Mouse (Mus musculus) left cerebral cortex, adult 9 months (tissue): ENCODE data around the gene Adam23.

Experiments used
- DNase-seq, 2 experiments: peaks; one replicate each; pipeline ENCODE4 v3.0.0; 2022; ENCODE audit warnings: low spot score in 2 of 2

Gene Adam23

DNA sequence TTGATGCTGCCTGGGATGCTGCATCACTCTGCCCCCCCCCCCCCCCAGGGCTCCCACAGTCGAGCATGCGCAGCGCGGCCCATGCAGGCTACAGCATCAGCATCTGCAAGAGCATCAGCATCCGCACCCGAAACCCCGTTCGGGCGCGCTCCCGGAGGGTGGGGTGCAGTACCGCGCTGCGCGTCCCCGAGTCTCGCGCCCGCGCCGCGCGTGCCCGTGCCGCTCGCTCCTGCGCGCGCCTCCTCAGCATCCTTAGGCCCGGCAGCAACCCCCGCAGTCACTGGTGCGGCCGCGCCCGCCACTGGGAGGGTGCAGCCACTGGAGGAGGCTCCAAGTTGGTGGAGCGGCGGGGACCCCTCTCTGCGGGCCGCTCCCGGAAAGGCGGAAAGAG, at the start of gene Adam23:
Gene Adam23, plus strand, starts transcription at position 236 of the 391 bp plus-strand sequence.
- peak; percentile 75 to 87 for DNase-seq

GRCm38 (mm10) chr1:63401130-63401529, 44.6 kb upstream of the Adam23 start:
- DNase-seq: no peak

DNA sequence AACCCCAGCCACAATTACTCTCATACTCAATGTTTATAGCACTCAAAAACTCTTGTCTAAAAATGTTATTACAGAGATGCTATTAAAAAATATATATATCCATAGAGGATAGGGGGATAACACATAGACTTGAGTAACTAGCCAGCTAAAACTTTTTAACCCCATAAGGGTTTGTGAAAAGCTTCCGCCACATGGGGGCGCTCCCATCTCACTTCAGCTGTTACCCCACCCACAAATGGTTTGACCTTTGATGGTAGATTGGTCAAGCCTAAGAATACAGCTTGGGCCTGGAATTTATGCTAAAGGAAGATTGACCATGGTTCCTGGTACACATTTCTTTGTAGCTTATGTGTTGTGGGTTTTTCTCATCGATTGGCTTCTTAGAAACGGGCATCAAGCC, 42.1 kb upstream of the Adam23 start:
- DNase-seq: peak in 1 of 2 experiments; percentile 23

- no peak for DNase-seq
Observed at GRCm38 (mm10) chr1:63408344-63408743, 37.3 kb upstream of the Adam23 start.

DNA sequence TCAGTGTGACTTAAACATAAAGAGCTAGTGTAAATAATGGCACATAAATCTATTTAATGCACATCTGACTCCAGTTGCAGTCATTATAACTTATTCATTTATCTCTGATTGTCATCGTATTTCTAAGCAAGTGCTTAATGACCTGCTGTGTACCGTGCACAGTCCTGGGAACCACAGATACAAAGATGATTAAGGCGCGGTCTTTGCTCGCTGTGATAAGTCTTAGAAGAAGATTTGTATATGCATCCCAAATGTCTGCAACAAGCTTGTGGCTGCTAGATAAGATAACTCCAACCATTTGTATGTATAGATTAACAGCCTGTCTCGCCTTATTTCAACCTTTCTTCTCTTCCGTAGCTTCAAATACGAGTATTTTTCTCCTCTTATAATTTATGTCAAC, 27.2 kb upstream of the Adam23 start:
- DNase-seq: no peak

DNA sequence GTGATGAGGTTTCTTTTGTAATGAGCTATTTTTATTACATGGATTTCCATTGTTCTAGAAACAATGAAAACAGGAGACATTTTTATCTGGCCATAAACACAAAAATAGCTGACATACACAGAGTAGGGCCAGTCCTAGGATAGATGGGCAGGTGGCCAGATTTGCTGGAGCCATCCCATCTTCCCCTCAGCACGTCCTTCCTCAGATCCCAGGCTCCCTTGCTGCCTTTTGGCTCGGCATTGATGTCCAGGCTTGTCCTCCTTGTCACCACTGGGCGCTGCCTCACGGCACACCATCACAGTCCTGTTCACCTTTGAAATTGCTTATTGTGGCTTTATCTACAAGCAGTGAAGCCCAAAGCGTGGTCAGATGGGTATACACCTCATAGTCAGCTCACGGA, 15.0 kb upstream of the Adam23 start:
- DNase-seq: no peak

DNA sequence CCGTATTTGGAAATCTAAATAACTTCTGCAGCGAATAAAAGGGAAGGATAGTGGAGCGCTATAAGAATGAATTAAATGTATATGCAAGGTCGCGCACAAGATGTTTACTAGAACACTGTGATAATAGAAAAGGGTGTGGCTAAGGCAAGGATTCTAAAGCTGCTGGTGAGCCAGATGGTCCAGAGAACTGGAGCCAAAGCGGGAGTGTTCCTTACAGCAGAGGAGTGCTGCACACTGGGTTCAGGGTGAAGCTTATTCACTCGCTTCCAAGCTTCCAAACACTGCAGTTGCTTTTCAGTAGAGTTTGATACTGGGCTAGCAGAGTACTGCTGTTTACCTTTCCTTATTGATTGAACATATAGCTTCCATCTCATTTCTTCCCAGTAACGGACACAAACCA, 14.5 kb upstream of the Adam23 start:
- no peak for DNase-seq

GRCm38 (mm10) chr1:63431842-63432241, 13.8 kb upstream of the Adam23 start:
- no peak for DNase-seq

DNA sequence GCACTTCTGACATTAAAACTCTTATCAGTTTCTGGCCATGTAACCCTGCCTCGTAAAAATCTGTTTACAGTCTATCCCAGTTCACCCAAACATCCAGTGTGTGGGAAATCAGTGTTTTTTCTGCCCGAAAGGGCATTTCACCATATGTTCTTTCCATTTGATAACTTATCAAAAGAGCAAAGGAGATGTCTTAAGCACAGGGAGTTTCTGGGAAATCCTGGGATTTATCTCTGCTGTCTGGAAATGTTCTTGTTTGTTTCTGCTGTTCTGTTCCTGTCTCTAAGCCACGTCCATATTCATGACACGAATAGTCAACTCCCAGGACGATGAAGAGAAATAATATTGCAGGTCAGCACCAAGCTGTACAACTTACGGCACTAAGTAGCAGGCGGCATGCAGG, 11.6 kb upstream of the Adam23 start:
- no peak for DNase-seq

GRCm38 (mm10) chr1:63437529-63437928, 8.2 kb upstream of the Adam23 start:
- no peak for DNase-seq

- DNase-seq: no peak
Observed at GRCm38 (mm10) chr1:63442186-63442585, 3.5 kb upstream of the Adam23 start.

GRCm38 (mm10) chr1:63442616-63443015, 3.1 kb upstream of the Adam23 start:
- DNase-seq: no peak

DNA sequence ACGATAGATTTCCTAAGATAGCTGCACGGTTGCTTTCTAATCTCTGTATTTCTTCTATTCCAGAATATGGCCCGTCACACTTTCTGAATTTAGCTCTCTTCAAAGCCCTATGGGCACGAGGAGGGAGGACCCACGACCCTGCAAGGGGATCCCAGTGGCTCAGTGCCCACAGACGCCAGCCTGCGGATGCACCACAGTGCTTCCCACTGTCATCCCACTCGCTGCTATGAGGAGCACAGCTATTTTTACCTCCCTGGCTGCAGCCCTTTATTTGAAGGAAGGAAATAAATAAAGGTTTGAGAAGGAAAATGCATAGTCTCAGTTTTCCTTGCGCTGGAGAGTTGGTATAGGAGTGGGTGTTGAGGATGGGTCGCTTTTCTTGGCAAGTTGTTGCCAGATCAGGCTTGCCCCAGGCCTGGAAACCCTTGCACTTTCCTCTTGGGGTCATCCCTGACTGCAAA, 512 bp upstream of the Adam23 start:
- DNase-seq: peak in 1 of 2 experiments; percentile 61

- DNase-seq: peak in 1 of 2 experiments; percentile 33
Observed at GRCm38 (mm10) chr1:63446047-63446704, 485 bp downstream of the Adam23 start.

- no peak for DNase-seq
Observed at GRCm38 (mm10) chr1:63446721-63447120, 1.0 kb downstream of the Adam23 start.

DNA sequence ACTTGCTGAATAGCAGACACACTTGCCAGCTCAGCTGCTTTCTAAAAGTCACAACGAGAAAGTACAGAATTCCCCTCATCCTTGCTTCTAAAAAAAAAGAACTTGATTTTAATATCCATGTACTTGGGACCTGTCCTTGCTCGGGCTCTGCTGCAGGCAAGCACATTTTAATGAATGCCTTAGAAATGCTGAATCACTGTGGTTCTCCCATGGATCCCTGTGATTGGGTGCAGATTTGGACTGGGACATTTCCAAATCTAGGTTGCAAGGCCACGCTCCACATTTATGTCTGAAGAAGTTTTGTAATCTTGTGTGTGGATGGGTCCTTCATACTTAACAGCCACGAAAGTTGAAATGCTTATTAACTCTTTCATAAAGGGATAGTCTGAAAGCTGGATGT, 4.4 kb downstream of the Adam23 start:
- no peak for DNase-seq

GRCm38 (mm10) chr1:63453332-63453887, 7.7 kb downstream of the Adam23 start:
- no peak for DNase-seq

DNA sequence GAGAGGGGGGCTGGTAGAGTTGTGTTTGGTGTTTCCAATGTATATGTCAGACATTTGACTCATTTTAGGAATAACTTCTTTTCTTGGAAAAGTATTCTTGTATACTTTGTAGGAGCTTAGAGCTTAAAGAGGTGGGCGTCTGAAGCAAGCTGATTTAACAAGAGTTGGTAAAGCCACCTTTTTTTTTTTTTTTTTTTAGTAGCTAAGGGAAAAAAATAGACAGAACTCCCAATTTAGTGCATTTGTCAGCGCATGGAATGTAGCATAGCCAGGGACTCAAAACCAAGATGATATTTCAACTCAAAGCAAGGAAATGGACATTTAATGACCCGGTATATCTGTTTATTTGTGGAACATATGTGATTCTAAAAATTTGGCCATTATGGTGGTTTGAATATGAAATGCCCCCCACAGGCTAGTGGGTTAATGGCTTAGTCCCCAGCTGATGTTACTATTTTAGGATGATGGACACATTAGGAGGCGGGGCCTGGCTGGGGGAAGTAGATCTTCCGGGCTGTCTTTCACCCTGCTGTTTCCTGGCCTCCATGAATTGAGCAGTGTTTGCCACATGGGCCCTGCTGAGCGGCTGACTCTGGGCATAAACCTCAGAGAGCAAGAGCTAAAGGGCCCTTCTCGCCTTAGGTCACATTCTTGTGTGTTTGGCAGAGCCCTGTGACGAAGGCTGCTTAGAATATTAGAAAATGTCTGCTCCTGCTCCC, 12.3 kb downstream of the Adam23 start:
- DNase-seq: no peak

DNA sequence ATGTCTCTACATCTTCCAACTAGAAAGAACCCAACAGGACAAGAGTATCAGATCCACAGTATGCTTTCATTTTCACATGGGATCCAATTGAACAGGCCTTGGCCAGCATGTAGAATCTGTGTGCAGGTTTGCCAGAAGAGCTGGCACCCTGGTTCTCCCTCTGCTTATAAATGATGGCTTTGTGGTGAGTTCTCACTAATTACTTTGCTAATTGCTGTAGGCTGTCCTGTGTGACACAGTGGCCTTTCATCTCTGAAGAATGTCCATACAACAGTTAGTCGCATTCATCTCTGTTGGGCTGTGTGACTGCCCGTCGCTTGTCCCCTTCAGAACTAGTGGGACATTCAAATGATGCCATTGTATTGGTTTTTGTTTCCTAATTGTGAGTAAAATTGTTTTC, 13.5 kb downstream of the Adam23 start:
- DNase-seq: peak in 1 of 2 experiments; percentile 26

GRCm38 (mm10) chr1:63459926-63460325, 14.2 kb downstream of the Adam23 start:
- no peak for DNase-seq

- no peak for DNase-seq
Observed at GRCm38 (mm10) chr1:63464441-63464840, 18.8 kb downstream of the Adam23 start.

GRCm38 (mm10) chr1:63473272-63473671, 27.6 kb downstream of the Adam23 start:
- DNase-seq: no peak

- DNase-seq: no peak
Observed at GRCm38 (mm10) chr1:63473696-63474095, 28.0 kb downstream of the Adam23 start.
